In the genomic region with DNA sequence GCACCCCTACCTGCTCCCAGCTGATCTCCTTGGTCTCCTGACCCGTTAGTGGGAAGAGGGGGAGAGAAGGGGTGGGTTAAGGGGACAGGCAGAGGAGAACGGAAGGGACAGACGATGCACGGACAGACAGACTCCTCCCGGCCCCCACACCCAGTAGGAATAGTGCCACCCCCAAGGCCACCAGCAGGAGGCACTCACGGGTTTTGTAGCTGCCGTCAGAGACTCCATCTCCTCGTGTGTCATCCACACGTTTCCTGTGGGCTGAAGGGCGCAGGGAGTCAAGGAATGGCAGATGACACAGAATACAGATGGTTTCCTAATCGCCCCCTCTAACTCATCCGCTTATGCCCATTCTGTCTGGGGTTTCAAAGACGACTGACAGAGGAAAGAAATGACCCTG, we compare ENCODE assay signal across 12 mouse cellular contexts. TPM values are rescaled to one million over a fixed set of nuclear protein-coding genes. Genes with fewer than 3 reads are reported as not detected.
DNase-seq lines count a peak whose midpoint lies in the region; ATAC-seq and TF ChIP-seq lines count a peak whose summit lies in the region.
"Had no signal": no experiment of that assay in that cellular context is flagged by ENCODE, and none has a peak within 500 bp of the region (broad histone marks: within the 10 kb centered on the region; RNA-seq: fewer than 3 reads in every experiment).

No protein-coding gene starts in this region.

- TF ChIP-seq CTCF in hindbrain, postnatal 0 days (IDR thresholded peaks at IDR 0.05; ENCODE audit: low read depth), result peak; percentile 39
- TF ChIP-seq CTCF in bone marrow, adult 2 months (IDR thresholded peaks at IDR 0.05; ENCODE audit: control insufficient read depth, insufficient read depth, low read length), result peak; percentile 42; the same call in 1 of the 2 replicates

- no peak overlapping the region for H3K4me3 ChIP-seq in hindbrain, postnatal 0 days (ENCODE audit: low read length)
- H3K4me3 ChIP-seq in hindbrain, embryonic 16.5 days (ENCODE audit: low read length), result no peak overlapping the region
- no peak overlapping the region for H3K4me3 ChIP-seq in bone marrow, adult 2 months (replicated peaks; ENCODE audit: control insufficient read depth, low read depth, low read length)
- H3K4me3 ChIP-seq: embryonic facial prominence, embryonic 12.5 days; midbrain, embryonic 10.5 days; stomach, embryonic 15.5 days had no signal

- H3K27me3 ChIP-seq in hindbrain, postnatal 0 days (ENCODE audit: insufficient read depth, low read length), result no peaks in the 10 kb centered on the region
- no peaks in the 10 kb centered on the region for H3K27me3 ChIP-seq in hindbrain, embryonic 16.5 days (replicated peaks; ENCODE audit: control insufficient read depth, insufficient read depth, low read length)
- H3K27me3 ChIP-seq: embryonic facial prominence, embryonic 12.5 days; stomach, embryonic 15.5 days had no signal

- H3K9me3 ChIP-seq in hindbrain, postnatal 0 days (ENCODE audit: low read length), result no peaks in the 10 kb centered on the region
- H3K9me3 ChIP-seq in hindbrain, embryonic 16.5 days (ENCODE audit: control insufficient read depth, low read length), result no peaks in the 10 kb centered on the region
- H3K9me3 ChIP-seq: embryonic facial prominence, embryonic 12.5 days; midbrain, embryonic 10.5 days; stomach, embryonic 15.5 days had no signal

- H3K36me3 ChIP-seq in hindbrain, postnatal 0 days (ENCODE audit: insufficient read depth, low read length), result peaks cover 29% of the 10 kb centered on the region; the same call in 1 of the 2 replicates
- H3K36me3 ChIP-seq in hindbrain, embryonic 16.5 days (ENCODE audit: control insufficient read depth, insufficient read depth, low read length), result peaks cover 29% of the 10 kb centered on the region
- H3K36me3 ChIP-seq: embryonic facial prominence, embryonic 12.5 days; stomach, embryonic 15.5 days had no signal

- no peak overlapping the region for H3K4me2 ChIP-seq in hindbrain, postnatal 0 days (ENCODE audit: low read depth, low read length)
- no peak overlapping the region for H3K4me2 ChIP-seq in hindbrain, embryonic 16.5 days (ENCODE audit: low read length)
- H3K4me2 ChIP-seq: embryonic facial prominence, embryonic 12.5 days; stomach, embryonic 15.5 days had no signal

- no peak for TF ChIP-seq POLR2A in bone marrow, adult 2 months (IDR thresholded peaks at IDR 0.05; ENCODE audit: borderline replicate concordance, control insufficient read depth, low read depth, low read length)

- peaks cover 6% of the 10 kb centered on the region; the same call in 1 of the 2 replicates for H3K4me1 ChIP-seq in hindbrain, postnatal 0 days (ENCODE audit: insufficient read depth, low read length)
- peaks cover 11% of the 10 kb centered on the region for H3K4me1 ChIP-seq in hindbrain, embryonic 16.5 days (ENCODE audit: control insufficient read depth, insufficient read depth, low read depth, low read length)
- peaks cover 3% of the 10 kb centered on the region for H3K4me1 ChIP-seq in bone marrow, adult 2 months (ENCODE audit: control insufficient read depth, insufficient read depth, low read length)

- no peak overlapping the region for H3K9ac ChIP-seq in hindbrain, postnatal 0 days (replicated peaks; ENCODE audit: low read length)
- no peak overlapping the region for H3K9ac ChIP-seq in hindbrain, embryonic 16.5 days (ENCODE audit: low read depth, low read length)
- H3K9ac ChIP-seq: embryonic facial prominence, embryonic 12.5 days; stomach, embryonic 15.5 days had no signal

- ATAC-seq in hindbrain, postnatal 0 days, result no peak
- no peak for ATAC-seq in hindbrain, embryonic 16.5 days
- no peak for ATAC-seq in megakaryocyte progenitor cell, adult 5-6 weeks (replicated peaks; ENCODE audit: poor library complexity)

- WGBS in hindbrain, postnatal 0 days, result 36% methylated on average over 13 of the region's 13 CpGs
- 32% methylated on average over 13 of the region's 13 CpGs for WGBS in hindbrain, embryonic 16.5 days
- 23% methylated on average over 13 of the region's 13 CpGs for WGBS in bone marrow, adult 2 months

- H3K27ac ChIP-seq in hindbrain, postnatal 0 days, result no peak overlapping the region
- no peak overlapping the region for H3K27ac ChIP-seq in hindbrain, embryonic 16.5 days (ENCODE audit: low read depth, low read length)
- H3K27ac ChIP-seq in bone marrow, adult 2 months (ENCODE audit: control insufficient read depth, insufficient read depth, low read depth, low read length, poor library complexity), result no peak overlapping the region
- H3K27ac ChIP-seq: embryonic facial prominence, embryonic 12.5 days; midbrain, embryonic 10.5 days; stomach, embryonic 15.5 days had no signal

- DNase-seq in hindbrain, postnatal 0 days (ENCODE audit: low spot score), result no peak
- peak; percentile 29 to 68 for DNase-seq in spleen, postnatal 4 days (ENCODE audit: low spot score in 2 of 2)
- no peak for DNase-seq in spleen, adult 12 weeks (ENCODE audit: low spot score)
- no peak for DNase-seq in layer of hippocampus, adult 11-12 months (ENCODE audit: low spot score)
- DNase-seq: adrenal gland, adult 8-10 months had no signal

RNA-seq across cellular contexts. Expression of gene Hrc, which starts 8.5 kb away (rescaled TPM):
- 0.26 and 0.72 TPM in 2 replicates for total RNA-seq in hindbrain, postnatal 0 days (2014; rRNA removed)
- polyA plus RNA-seq in hindbrain, postnatal 0 days (2015; fragmentation: Nextera tagmentation; extraction: Ambion mirVana), result 0.16 and 0.34 TPM in 2 replicates
- polyA plus RNA-seq in hindbrain, embryonic 16.5 days (2015; fragmentation: Nextera tagmentation; extraction: Ambion mirVana), result 0.28 and 0.72 TPM in 2 replicates
- 1.5 and 1.7 TPM in 2 replicates for polyA plus RNA-seq in bone marrow, adult 2 months (2011; ENCODE audit: insufficient read depth, insufficient read length, low replicate concordance, missing spikeins)
- not detected in 2 replicates for total RNA-seq in megakaryocyte progenitor cell, adult 5-6 weeks (2015)
- total RNA-seq in megakaryocyte progenitor cell, adult 5-6 weeks (2017), result not detected in 2 replicates

RNA-seq across cellular contexts. Expression of gene Trpm4, which starts 10.0 kb away (rescaled TPM):
- total RNA-seq in hindbrain, postnatal 0 days (2014; rRNA removed), result 29.5 and 35.7 TPM in 2 replicates
- polyA plus RNA-seq in hindbrain, postnatal 0 days (2015; fragmentation: Nextera tagmentation; extraction: Ambion mirVana), result 11.2 and 13.0 TPM in 2 replicates
- 13.3 and 14.2 TPM in 2 replicates for polyA plus RNA-seq in hindbrain, embryonic 16.5 days (2015; fragmentation: Nextera tagmentation; extraction: Ambion mirVana)
- polyA plus RNA-seq in bone marrow, adult 2 months (2011; ENCODE audit: insufficient read depth, insufficient read length, low replicate concordance, missing spikeins), result 2.6 and 3.9 TPM in 2 replicates
- 1.0 and 1.8 TPM in 2 replicates for total RNA-seq in megakaryocyte progenitor cell, adult 5-6 weeks (2015)
- total RNA-seq in megakaryocyte progenitor cell, adult 5-6 weeks (2017), result 1.2 and 1.4 TPM in 2 replicates

RNA-seq across cellular contexts. Expression of gene Ppfia3, which starts 23.3 kb away (rescaled TPM):
- 91.9 and 107 TPM in 2 replicates for total RNA-seq in hindbrain, postnatal 0 days (2014; rRNA removed)
- 25.5 and 26.7 TPM in 2 replicates for polyA plus RNA-seq in hindbrain, postnatal 0 days (2015; fragmentation: Nextera tagmentation; extraction: Ambion mirVana)
- polyA plus RNA-seq in hindbrain, embryonic 16.5 days (2015; fragmentation: Nextera tagmentation; extraction: Ambion mirVana), result 28.5 and 28.6 TPM in 2 replicates
- not detected in 2 replicates for polyA plus RNA-seq in bone marrow, adult 2 months (2011; ENCODE audit: insufficient read depth, insufficient read length, low replicate concordance, missing spikeins)
- total RNA-seq in megakaryocyte progenitor cell, adult 5-6 weeks (2015), result not detected in 2 replicates
- total RNA-seq in megakaryocyte progenitor cell, adult 5-6 weeks (2017), result not detected in 2 replicates

RNA-seq across cellular contexts. Expression of gene Lin7b, which starts 26.8 kb away (rescaled TPM):
- total RNA-seq in hindbrain, postnatal 0 days (2014; rRNA removed), result 87.4 and 94.2 TPM in 2 replicates
- polyA plus RNA-seq in hindbrain, postnatal 0 days (2015; fragmentation: Nextera tagmentation; extraction: Ambion mirVana), result 69.3 and 76.1 TPM in 2 replicates
- 41.4 and 70.3 TPM in 2 replicates for polyA plus RNA-seq in hindbrain, embryonic 16.5 days (2015; fragmentation: Nextera tagmentation; extraction: Ambion mirVana)
- polyA plus RNA-seq in bone marrow, adult 2 months (2011; ENCODE audit: insufficient read depth, insufficient read length, low replicate concordance, missing spikeins), result not detected in 2 replicates
- total RNA-seq in megakaryocyte progenitor cell, adult 5-6 weeks (2015), result not detected in 2 replicates
- not detected in 2 replicates for total RNA-seq in megakaryocyte progenitor cell, adult 5-6 weeks (2017)
- total RNA-seq: gastrocnemius, adult 18-20 months had no signal

RNA-seq across cellular contexts. Expression of gene Snrnp70, which starts 52.0 kb away (rescaled TPM):
- total RNA-seq in hindbrain, postnatal 0 days (2014; rRNA removed), result 228 and 240 TPM in 2 replicates
- polyA plus RNA-seq in hindbrain, postnatal 0 days (2015; fragmentation: Nextera tagmentation; extraction: Ambion mirVana), result 143 and 145 TPM in 2 replicates
- polyA plus RNA-seq in hindbrain, embryonic 16.5 days (2015; fragmentation: Nextera tagmentation; extraction: Ambion mirVana), result 144 and 161 TPM in 2 replicates
- polyA plus RNA-seq in bone marrow, adult 2 months (2011; ENCODE audit: insufficient read depth, insufficient read length, low replicate concordance, missing spikeins), result 753 and 781 TPM in 2 replicates
- 105 and 107 TPM in 2 replicates for total RNA-seq in megakaryocyte progenitor cell, adult 5-6 weeks (2015)
- total RNA-seq in megakaryocyte progenitor cell, adult 5-6 weeks (2017), result 387 and 490 TPM in 2 replicates

Comparison
In these comparisons a context has a peak if more than half of its experiments do, and no peak if none do; other contexts are left out.
1. DNase-seq: peak in spleen, postnatal 4 days (2 of 2); none in hindbrain, postnatal 0 days (single experiment), spleen, adult 12 weeks (single experiment) and layer of hippocampus, adult 11-12 months (single experiment).
2. RNA of gene Ppfia3, which starts 23.3 kb away (polyA plus RNA-seq): 28.5 to 28.6 TPM in hindbrain, embryonic 16.5 days and 25.5 to 26.7 TPM in hindbrain, postnatal 0 days; not detected in bone marrow, adult 2 months; every median in the first group is over 10 times any median in the second.